Mouse (Mus musculus) megakaryocyte, adult 5-6 weeks (primary cell): ENCODE measurements around the gene Sdk2. TPM values are rescaled to one million over a fixed set of nuclear protein-coding genes. Genes with fewer than 3 reads are reported as not detected.

Source experiments
- ATAC-seq: 2 replicates; pipeline ENCODE4 v1.8.0; 2016; ENCODE audit warnings: mild to moderate bottlenecking, inconsistent platforms; ENCODE audit not compliant: poor library complexity, severe bottlenecking
- total RNA-seq, 2 experiments: library from RNA; stranded (forward) in 1 of 2; stranded (reverse) in 1 of 2; fragments of 153-499, 151-499 nt in 1 of 2; fragments of 221-1000, 200-1000 nt in 1 of 2; gene quantifications; 2 replicates each; pipeline versions ENCODE4 v1.2.3 to v1.2.4; 2015 to 2017

Gene Sdk2
- total RNA-seq, 2 experiments from 2014 or later = 0.04 to 0.11 TPM

DNA sequence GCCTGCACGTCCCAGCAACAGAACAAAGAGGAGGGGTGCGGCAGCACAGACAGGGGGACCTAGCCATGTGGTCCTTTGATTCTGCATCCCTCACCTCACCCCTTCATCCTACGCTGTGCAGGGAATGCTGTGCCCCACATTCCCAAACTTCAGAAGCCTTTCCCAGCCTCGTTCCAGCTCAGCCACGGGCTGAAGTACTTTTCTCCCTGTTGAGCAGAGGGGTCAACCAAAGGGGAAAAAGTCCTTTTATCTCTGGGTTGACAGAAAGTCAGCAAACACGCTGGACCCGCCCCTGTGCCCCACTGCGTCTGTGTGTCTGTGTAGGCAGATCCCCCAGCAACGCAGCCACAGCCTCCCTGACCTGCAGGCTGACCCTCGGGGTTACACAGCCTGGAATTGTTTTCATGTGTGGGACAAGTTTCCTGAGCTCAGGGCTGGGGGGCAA is 18.9 kb downstream of the Sdk2 start:
- ATAC-seq = no peak

DNA sequence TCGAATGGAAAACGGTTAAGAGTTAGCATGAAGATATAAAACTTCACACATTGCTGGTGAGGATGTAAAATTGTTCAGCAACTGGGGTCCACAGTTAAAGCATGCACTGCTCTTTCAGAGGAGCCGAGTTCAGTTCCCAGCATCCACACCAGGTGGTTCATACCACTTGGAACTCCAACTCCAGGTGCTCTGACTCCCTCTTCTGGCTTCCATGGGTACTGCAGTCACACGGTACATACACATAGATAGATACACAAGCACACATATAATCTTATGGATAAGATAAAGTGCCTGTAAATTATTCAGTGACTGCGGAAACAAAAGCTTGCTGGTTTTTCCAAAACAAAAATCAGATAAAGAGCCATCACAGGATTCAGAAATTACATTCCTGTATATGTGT is 19.9 kb downstream of the Sdk2 start:
- ATAC-seq = no peak

DNA sequence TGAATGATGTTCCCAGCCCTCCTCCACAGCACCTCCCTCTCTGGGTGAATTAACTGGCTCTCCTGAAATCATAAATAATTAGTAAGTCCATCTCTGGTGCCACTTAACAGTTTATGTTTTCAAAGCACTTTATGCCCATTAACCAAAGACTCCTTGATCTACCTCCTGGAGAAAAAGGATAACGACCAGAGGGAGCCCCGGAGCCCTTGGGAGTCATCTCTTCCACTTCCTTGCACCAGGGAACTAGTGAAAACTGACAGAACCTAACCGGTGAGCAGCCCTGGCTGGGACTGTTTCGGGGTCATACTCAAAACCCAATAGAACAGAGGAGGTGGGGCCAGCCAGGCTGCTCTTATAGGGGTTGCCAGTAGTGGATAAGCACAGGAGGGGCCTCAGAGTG is 22.5 kb downstream of the Sdk2 start:
- ATAC-seq = no peak

DNA sequence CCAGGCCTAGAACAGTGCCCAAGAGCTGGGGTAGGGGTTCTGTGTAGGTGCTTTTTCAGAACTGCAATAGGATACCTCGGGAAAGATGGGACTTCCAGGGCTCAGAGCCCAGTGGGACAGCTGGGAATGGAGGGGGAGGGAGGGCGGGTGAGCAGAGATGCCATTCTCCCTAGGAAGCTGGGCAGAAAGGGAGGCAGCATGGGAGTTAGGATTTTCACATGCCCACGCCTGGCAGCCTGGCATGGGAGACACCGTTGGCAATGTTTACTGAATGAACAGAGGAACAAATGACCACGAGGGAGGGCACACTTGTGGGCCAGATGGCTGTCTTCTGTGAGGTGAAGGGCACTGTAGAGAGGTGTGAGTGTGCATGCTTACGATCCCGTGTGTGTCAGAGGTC is 23.3 kb downstream of the Sdk2 start:
- ATAC-seq = no peak

DNA sequence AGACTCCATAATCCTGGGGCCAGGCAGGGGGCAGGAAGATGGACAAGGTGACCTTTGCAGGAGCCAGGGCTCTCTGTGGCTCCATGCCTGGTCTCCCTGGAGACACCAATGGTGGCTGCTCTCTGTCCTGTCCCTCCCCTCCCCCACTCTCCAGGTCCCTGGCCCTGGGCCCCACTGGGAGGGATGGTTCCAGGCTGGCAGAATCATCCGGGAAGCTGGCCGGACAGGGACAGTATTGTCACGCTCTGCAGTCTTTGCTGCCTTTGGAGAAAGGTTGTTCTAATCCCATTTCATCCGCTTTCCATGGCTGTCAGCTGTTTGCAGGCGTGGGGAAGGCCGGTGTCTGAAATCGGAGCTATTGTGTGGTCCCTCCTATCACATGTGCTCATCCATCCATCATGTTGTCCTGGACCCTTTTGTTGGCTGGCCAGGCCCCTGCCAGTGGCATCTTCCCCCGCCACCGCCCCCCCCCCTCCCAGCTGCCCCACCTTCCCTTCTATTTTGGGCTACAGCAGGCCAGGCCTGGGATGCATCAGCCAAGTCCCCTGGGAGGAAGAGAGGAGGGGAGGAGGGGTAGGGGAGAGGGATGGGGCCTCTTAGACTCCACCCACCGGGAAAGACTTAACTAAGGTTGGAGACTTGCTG is 26.3 kb downstream of the Sdk2 start:
- ATAC-seq = no peak

DNA sequence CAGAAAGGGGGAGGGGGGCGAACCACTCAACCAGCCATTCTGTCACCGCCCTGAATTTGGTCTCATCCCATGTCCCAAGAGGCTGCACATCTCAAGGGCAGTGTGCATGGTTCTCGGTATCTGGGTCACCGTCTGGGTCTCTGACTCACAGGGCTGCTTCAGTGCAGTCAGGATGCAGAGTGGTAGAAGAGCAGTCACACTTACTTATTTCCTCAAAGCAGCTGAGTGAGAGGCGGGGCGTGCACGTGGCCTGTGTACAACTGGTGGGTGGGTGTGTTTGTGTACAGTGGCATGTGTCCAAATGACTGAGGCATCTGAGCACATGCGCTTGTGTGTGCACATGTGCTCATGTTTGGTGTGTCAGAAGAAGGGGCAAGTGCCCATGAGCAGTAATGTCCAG is 28.8 kb downstream of the Sdk2 start:
- ATAC-seq = no peak

DNA sequence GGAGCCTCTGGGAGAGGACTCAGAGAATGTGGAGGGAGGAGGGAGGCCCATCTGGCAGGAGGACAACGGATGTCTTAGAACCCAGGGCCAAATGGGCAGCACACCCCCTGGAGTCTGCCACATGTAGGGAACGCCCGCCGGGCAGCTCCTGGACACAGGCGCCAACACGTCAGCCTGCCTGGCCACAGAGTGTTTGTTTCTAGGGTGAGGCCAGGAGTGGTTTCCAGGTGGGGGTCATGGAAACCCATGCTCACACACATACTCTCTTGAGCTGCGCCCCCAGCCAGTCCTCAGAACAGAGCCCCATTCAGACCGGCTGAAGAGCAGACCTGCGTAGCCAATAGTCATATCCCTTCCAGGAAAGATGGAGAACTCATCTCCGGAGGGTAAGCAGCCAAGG is 35.4 kb downstream of the Sdk2 start:
- ATAC-seq = no peak

DNA sequence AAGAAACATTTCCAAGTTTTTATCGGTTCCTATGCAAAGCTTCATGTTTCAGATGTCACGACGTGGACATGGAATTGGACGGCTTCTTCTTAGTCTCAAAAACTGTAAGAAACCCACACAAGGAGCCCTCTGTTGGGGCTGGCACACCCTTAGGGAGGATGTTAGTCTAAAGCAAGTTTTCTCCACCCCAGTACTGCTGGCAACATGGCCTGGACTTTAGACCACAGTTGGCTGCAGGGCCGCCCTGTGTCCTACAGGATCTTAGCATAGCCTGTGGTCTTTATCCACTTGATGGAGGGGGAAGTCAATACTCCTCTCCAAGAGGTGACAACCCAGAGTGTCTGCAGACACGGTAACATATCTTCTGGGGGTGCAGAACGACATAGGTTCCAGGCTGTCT is 36.6 kb downstream of the Sdk2 start:
- ATAC-seq = no peak

DNA sequence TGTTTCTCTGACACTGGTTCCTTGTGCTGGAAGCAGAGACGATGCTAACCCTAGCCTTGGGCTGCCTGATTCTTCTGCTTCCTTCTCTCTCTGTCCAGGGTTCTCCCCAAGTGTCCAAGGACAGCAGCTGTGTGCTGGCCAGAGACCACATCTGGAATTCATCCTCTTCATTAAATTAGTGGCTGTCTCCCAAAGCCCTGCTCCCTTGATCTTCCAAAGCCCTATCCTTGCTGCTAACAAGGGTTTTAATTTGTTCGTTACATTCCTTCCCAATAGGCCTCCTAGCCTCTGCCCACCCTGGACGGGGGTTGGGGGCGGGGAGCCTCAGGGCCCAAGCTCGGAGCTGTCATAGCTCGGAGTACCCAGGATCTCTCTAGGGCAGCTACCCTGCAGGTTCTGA is 38.3 kb downstream of the Sdk2 start:
- ATAC-seq = no peak

DNA sequence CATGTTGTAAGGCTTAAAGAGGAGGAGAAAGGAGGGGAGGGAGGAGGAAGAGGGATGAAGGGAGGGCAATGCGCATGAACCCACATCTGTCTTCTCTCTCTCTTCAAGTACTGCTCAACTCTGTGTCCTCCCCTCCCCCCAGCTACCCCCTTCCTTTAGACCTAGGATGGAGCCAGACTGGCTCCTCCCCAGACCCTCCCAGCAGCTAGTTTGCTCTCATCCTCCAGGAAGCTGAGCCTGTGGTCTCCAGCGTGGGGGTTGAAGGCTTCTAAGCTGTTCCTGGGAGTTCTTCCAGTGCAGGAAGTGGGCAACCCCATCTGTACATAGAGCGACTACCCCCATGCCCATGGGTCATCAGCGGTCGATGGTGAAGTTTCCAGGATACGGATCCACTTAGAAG is 38.8 kb downstream of the Sdk2 start:
- ATAC-seq = no peak

DNA sequence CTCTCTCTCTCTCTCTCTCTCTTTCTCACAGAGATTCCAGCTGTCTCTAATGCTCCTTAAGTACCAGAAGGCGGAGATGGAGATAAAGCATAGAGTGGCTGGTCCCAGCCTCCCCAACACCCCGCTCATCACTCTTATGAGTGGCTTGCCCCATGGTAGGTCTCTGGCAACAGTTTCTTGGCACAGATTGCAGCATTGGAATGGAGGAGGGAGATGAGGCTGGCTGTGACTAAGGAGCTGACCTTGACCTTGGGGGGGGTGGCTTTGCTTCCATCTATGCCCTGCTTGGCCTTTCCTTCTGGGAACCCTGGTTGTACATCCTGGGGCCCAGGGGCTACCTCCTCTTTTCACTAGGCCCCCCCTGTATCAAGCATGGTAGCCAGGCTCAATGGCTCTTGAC is 41.8 kb downstream of the Sdk2 start:
- no peak for ATAC-seq

DNA sequence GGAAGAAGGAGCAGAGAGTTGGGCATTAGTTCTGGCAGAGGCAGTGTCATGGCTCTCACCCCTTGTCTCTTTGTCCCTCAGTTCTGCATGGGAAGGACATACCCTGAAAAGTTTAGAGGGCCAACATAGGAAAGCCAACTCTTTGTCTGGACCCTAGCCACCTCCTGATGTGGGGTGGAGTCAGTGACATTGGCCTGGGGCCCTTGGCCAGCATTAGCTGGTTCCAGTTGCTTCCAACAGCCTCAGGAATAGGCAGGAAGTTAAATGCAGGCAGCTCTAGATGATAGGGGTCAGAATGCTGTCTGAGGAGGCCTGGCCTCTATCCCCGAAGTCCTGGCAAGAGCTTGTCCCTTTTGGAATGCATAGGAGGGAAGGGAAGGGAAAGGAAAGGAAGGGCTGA is 42.9 kb downstream of the Sdk2 start:
- no peak for ATAC-seq

DNA sequence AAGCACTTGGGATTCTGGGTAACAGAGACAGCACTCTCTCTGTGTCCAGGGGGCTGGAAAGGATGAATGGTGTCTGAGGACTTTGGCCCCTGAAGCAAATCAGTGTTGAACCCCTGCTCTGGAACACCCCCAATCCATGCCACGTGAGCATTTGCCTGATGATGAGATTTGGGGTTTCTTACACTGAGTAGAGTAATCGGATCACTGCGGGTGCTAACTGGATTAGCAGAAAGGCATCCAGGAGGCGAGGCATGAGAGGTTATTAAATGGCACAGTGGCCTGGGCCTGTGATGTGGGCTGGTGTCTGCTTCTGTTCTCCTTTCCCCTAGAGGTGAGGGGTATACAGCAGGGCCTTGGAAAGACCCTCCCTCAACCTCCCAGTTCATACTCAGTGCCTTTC is 44.7 kb downstream of the Sdk2 start:
- no peak for ATAC-seq

DNA sequence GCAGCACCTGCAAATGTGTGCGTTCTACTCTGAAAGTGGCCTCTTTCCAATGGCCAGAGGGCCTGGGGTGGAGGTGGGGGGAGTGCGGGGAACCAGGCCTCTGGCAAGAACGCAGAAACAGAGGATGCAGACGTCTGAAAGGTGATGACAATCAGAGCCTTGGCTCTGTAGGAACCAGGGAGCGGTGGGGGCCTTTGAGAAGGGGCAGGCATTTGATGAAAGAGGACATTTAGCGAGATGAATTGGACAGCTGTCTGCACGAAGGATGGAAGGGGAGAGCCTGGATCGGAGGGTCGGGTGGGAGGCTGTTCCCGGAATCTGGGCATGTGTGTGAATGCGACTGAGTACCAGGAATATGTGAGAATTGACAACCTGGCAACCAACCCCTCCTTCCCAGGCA is 47.8 kb downstream of the Sdk2 start:
- ATAC-seq = no peak

DNA sequence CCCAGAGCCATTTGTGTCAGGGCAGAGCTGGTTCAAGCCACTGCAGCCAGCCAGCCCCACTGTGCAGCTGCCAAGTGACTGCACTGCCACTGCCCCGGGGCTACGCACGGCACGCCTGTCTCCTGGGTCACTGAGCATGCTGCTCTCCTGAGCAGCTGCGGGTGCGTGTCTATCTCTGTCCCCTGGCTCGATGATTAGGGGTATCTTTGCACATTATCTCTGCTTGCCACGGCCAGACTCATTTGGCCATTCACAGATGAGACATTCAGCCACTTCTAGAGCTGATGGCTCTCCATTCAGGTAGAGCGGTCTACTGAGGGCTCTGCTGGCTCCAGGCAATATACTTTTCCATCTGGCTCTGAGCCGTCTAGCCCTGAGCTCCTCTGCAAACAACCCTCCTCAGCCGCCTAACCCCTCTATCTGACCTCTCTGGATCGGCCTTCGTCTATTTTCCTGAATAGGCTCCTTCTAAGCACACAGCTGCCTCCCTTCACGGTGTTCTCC is 49.9 kb downstream of the Sdk2 start:
- no peak for ATAC-seq

DNA sequence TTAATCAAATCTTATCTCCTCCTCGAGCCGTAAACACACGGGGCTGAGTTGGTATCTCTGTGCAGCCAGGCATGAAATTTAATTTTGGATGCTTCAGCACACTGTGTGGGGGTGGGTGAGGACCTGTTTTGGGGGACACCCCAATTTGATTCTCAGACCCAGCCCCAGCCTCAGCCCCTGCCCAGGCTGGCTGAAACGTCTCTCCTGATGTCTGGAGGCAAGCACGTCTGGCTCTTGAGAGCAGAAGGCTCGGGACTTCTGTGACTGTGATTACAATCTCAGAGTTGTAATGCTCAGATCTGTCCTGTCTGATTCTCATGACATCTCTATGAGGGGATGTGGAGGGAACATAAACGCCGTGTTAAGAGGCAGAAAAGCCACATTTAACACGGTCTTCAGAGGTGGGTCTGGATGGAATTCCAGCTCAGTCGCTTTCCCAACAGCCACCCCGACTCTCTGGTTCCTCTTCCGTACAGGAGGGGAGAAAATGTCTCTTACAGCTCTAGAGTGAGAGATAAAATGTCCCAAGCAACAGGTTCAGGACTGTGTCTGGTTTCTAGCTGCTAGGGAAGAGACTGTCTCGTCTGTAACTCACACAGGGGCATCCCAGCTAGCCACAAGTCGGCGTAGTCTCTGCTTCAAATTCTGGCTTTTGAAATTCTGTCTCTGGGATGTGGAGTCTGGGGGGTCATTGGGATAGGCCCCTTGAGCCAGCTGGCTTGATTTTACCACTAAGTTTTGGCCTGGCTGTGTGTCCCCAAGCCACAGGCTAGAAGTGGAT is 50.5 kb downstream of the Sdk2 start:
- ATAC-seq = no peak

DNA sequence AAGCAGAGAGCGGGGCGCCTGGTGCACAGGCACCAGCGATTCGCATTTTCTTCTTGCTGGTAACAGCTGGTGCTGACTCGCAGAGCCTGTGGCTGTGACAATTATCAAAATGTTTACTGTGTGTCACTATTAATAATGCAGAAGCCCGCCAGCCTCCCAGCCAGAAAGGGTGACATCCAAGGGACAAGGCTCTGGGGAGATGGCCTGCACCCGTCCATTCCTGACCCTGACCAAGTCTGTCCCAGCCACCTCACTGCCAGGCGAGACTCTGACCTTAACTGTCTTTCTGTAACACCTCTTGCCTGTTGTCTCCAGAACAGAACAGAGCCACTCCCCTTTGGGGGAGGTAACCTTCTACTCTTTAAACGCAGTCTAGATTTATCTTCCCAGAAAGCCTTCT is 55.3 kb downstream of the Sdk2 start:
- ATAC-seq = no peak

DNA sequence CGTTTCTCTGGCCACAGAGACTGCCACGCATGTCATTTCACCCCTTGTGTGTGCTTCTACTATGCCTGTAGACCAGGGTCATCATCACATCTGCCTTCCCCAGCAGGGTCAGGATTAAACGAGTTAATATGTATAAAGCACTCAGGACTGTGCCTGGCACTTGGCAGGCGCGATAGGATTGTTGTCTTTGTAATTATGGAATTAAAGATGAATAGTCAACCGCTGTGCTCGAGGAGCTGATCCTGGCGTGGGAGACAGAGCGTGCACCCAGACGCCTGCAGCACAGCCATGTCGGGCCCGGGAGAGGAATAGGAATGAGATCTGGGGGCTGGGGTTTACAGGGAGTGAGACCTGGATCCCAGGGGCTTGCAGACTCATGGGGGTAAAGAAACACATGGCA is 61.0 kb downstream of the Sdk2 start:
- ATAC-seq = no peak

DNA sequence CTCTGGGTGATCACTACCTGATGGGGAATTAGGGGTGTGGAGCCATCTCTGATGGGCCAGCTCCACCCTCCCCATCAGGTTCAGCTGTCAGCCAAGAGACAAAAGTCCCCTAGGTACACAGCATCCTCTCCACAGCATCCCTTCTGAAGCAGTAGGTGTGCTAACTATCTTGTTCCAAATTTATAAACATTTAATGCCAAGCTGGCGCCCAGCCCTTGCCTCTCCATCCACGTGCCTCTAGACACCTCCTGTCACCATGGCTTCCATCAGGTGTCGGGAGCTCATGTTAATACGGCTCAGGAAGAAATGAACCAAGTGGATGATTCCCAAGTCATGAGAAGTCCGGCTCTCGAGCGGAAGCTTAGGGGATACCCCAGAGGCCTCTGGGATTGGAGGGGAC is 62.2 kb downstream of the Sdk2 start:
- no peak for ATAC-seq

DNA sequence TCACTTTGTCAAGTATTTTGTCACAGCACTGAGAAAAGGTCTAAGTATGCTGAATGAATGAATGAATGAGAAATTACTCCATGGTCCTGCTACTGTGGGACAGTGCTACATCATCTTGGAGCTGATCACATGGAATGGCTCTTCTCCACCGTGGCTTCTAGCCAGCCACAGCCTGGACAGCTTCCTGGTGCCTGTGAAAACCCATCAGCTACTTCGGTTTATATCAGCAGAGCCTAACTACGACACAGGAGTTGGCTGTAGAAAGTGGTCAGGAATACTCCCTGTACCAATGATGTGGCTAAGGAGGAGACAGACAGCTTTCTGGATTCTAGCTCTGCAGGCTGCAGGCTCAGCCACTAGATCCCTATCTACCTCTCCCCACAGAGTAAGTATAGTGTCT is 63.7 kb downstream of the Sdk2 start:
- ATAC-seq = no peak

DNA sequence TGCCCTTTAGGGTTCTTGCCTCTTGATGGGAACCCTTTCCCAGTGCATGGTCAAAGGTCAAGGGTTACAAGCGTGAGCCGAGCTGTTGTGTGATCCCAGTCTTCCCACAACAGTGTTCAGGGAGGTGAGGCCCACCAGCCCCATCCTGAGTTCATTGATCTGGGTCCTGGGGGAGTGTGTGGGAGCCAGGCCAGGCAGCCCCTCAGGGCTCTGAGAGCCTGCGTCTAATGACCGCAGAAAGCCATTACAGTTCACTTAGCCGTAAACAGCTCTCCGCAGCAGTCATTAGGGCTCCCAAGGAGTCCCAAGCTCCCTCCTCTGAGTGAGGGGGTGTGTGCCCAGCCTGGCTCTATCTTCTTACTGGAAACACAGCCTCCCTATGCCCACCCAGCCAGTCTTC is 66.8 kb downstream of the Sdk2 start:
- ATAC-seq = no peak

DNA sequence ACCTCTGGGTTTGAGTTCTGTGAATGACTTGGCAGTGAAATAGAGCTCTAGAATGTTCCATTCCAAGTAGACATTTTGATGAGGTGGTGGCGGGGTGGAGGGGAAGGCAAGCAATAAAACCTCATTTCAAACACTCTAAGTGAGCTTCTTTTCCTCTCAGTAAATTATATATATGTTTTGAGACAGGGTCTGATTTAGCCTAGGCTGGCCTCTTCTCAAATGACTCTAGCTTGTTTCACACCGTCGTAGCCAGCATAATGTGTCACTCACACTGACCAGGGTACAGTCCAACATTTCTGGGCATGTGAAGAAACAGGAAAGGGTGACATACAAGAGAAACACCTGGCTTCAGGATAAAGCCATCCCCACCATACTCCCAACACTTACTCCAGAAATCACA is 68.1 kb downstream of the Sdk2 start:
- no peak for ATAC-seq

DNA sequence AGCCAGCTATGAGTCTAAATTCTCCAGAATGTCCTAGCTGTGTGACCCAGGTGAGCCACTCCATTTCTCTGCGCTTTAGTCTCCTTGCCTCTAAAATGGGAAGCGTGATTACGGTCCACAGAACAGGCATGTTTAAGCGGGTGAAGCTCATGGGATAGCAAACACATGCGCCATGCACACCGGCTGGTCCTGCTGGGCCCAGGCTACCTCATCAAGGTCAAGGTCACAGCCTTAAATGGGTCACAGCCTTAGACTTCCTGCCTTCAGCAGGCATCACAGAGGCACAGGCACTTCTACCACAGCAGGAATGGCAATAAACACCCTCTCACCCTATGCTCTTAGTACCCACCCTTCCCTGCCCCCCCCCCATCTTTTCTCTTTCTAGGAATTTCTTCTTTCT is 72.9 kb downstream of the Sdk2 start:
- ATAC-seq = no peak
